18 mouse cellular contexts compared by ENCODE assay signal in the genomic region with DNA sequence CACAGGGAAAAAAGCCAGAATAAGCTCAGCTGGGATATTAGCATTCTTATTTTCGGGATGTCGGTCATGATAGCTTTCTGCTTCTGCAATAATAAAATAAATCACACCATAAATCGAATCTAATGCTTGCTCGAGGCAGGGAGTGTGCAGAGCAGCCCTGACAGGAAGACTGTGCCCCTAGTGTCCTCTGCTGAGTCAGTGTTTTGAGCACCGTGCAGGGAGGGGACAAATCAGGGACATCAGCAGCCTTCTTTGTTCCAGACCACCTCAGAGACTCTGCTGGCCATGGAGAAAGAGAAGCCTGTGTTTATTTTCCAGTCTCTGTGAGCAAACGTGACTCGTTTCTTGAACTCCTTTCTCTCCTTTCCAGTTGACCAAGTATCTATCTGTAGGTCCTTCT.
DNase-seq lines count a peak whose midpoint lies in the region; ATAC-seq and TF ChIP-seq lines count a peak whose summit lies in the region.
"Had no signal": no experiment of that assay in that cellular context is flagged by ENCODE, and none has a peak within 500 bp of the region (broad histone marks: within the 10 kb centered on the region; RNA-seq: fewer than 3 reads in every experiment).

No protein-coding gene starts in this region.

- 27% methylated on average over 7 of the region's 7 CpGs for WGBS in hindbrain, embryonic 16.5 days
- 8% methylated on average over 7 of the region's 7 CpGs for WGBS in neural tube, embryonic 14.5 days

- TF ChIP-seq CTCF in layer of hippocampus, adult 2 months (conservative IDR thresholded peaks at IDR 0.05) = no peak

- no peak overlapping the region for H3K4me2 ChIP-seq in hindbrain, embryonic 16.5 days (ENCODE audit: low read length)
- peak overlapping the region; percentile 12; the same call in 1 of the 2 replicates for H3K4me2 ChIP-seq in neural tube, embryonic 14.5 days (ENCODE audit: low read depth, low read length)
- H3K4me2 ChIP-seq: embryonic facial prominence, embryonic 15.5 days; liver, embryonic 11.5 days; lung, embryonic 14.5 days had no signal

- no peak overlapping the region for H3K9ac ChIP-seq in hindbrain, embryonic 16.5 days (ENCODE audit: low read depth, low read length)
- peak overlapping the region; percentile 18; the same call in 1 of the 2 replicates for H3K9ac ChIP-seq in neural tube, embryonic 14.5 days (replicated peaks; ENCODE audit: low read depth, low read length)
- H3K9ac ChIP-seq: embryonic facial prominence, embryonic 15.5 days; lung, embryonic 14.5 days had no signal

- H3K36me3 ChIP-seq in hindbrain, embryonic 16.5 days (ENCODE audit: control insufficient read depth, insufficient read depth, low read length) = no peaks in the 10 kb centered on the region
- H3K36me3 ChIP-seq in neural tube, embryonic 14.5 days (ENCODE audit: control insufficient read depth, insufficient read depth, low read length) = no peaks in the 10 kb centered on the region
- H3K36me3 ChIP-seq: embryonic facial prominence, embryonic 15.5 days had no signal

- H3K4me3 ChIP-seq in layer of hippocampus, adult 2 months = no peak overlapping the region
- H3K4me3 ChIP-seq in hindbrain, embryonic 16.5 days (ENCODE audit: low read length) = no peak overlapping the region
- no peak overlapping the region for H3K4me3 ChIP-seq in neural tube, embryonic 14.5 days (ENCODE audit: low read depth, low read length)
- H3K4me3 ChIP-seq: embryonic facial prominence, embryonic 15.5 days had no signal

- H3K27ac ChIP-seq in layer of hippocampus, adult 2 months = peak overlapping the region; percentile 24; the same call in 1 of the 2 replicates
- peak overlapping the region; percentile 65 for H3K27ac ChIP-seq in hindbrain, embryonic 16.5 days (ENCODE audit: low read depth, low read length)
- peak overlapping the region; percentile 84 for H3K27ac ChIP-seq in neural tube, embryonic 14.5 days (ENCODE audit: low read depth, low read length)
- H3K27ac ChIP-seq: embryonic facial prominence, embryonic 15.5 days had no signal

- peaks cover 10% of the 10 kb centered on the region for H3K4me1 ChIP-seq in hindbrain, embryonic 16.5 days (ENCODE audit: control insufficient read depth, insufficient read depth, low read depth, low read length)
- H3K4me1 ChIP-seq in neural tube, embryonic 14.5 days (ENCODE audit: control insufficient read depth, insufficient read depth, low read length) = peaks cover 33% of the 10 kb centered on the region
- H3K4me1 ChIP-seq: embryonic facial prominence, embryonic 15.5 days had no signal

- peak; percentile 57; the same call in 1 of the 2 replicates for ATAC-seq in hindbrain, embryonic 16.5 days
- peak; percentile 83 for ATAC-seq in neural tube, embryonic 14.5 days (ENCODE audit: low read depth)
- ATAC-seq in activated CD4-positive, CD25-positive, alpha-beta regulatory T cell, adult 4 months = no peak
- no peak for ATAC-seq in erythroblast, adult 5-6 weeks (replicated peaks; ENCODE audit: low FRiP score, poor library complexity, severe bottlenecking)
- ATAC-seq: forebrain, embryonic 14.5 days; intestine, postnatal 0 days had no signal

- DNase-seq in adrenal gland, adult 8-10 months = peak; percentile 12
- DNase-seq in adrenal gland, adult 2 months = no peak
- DNase-seq in layer of hippocampus, adult 2 months (ENCODE audit: low spot score in 2 of 2) = no peak
- DNase-seq in layer of hippocampus, postnatal 14 days (ENCODE audit: low spot score in 2 of 2) = no peak
- DNase-seq: cerebellum, adult 11 months; heart, adult 18-20 months; heart, postnatal 10 days; kidney, postnatal 14 days; left cerebral cortex, postnatal 4 days; lung, embryonic 14.5 days had no signal

- no peaks in the 10 kb centered on the region for H3K9me3 ChIP-seq in hindbrain, embryonic 16.5 days (ENCODE audit: control insufficient read depth, low read length)
- no peaks in the 10 kb centered on the region for H3K9me3 ChIP-seq in neural tube, embryonic 14.5 days (ENCODE audit: control insufficient read depth, low read length)
- H3K9me3 ChIP-seq: embryonic facial prominence, embryonic 15.5 days had no signal

- H3K27me3 ChIP-seq in hindbrain, embryonic 16.5 days (replicated peaks; ENCODE audit: control insufficient read depth, insufficient read depth, low read length) = no peaks in the 10 kb centered on the region
- H3K27me3 ChIP-seq in neural tube, embryonic 14.5 days (ENCODE audit: control insufficient read depth, insufficient read depth, low read length) = no peaks in the 10 kb centered on the region
- H3K27me3 ChIP-seq: embryonic facial prominence, embryonic 15.5 days had no signal

Comparison
In these comparisons a context has a peak if more than half of its experiments do, and no peak if none do; other contexts are left out.
1. H3K27ac ChIP-seq: peak in every context shown above with its lines; median percentile 84 in neural tube, embryonic 14.5 days; 65 in hindbrain, embryonic 16.5 days; 24 in layer of hippocampus, adult 2 months.
2. ATAC-seq: peak in hindbrain, embryonic 16.5 days (single experiment) and neural tube, embryonic 14.5 days (single experiment); none in activated CD4-positive, CD25-positive, alpha-beta regulatory T cell, adult 4 months (single experiment) and erythroblast, adult 5-6 weeks (single experiment).